Mouse (Mus musculus) cortical plate, adult 2 months (tissue): Measurements from ENCODE around the gene Spata31d1d. TPM values are rescaled to one million over a fixed set of nuclear protein-coding genes. Genes with fewer than 3 reads are reported as not detected.

Experiments used
- H3K27ac ChIP-seq: fragments of 200-500 bp; 2 replicates; pipeline ENCODE4 v1.5.1; 2012; ENCODE audit warnings: low read length, control low read depth, inconsistent platforms; ENCODE audit not compliant: insufficient read depth
- H3K4me1 ChIP-seq: fragments of 200-500 bp; 2 replicates; pipeline ENCODE4 v1.6.1; 2011; ENCODE audit warnings: low read length; ENCODE audit not compliant: control insufficient read depth, insufficient read depth
- H3K4me3 ChIP-seq: fragments of 200-500 bp; 2 replicates; pipeline ENCODE4 v1.5.1; 2011; ENCODE audit warnings: mild to moderate bottlenecking, low read length, control low read depth; ENCODE audit not compliant: insufficient read depth
- CTCF ChIP-seq: fragments of 200-500 bp; IDR thresholded peaks from 2 replicates; pipeline ENCODE4 v1.5.1; 2011; ENCODE audit warnings: mild to moderate bottlenecking, control low read depth, low read length; ENCODE audit not compliant: insufficient read depth; ENCODE audit errors: extremely low read depth
- POLR2A ChIP-seq: fragments of 200-500 bp; IDR thresholded peaks from 2 replicates; pipeline ENCODE4 v1.6.1; 2011; ENCODE audit warnings: mild to moderate bottlenecking, low read length, control low read depth; ENCODE audit not compliant: insufficient read depth; ENCODE audit errors: extremely low read depth
- polyA plus RNA-seq: library from polyadenylated mRNA; depleted of rRNA; stranded (reverse); fragments of >200 nt; gene quantifications from 2 replicates; pipeline ENCODE4 v1.2.3, GENCODE M21; 2012; rRNA removed

The Spata31d1d gene
- polyA plus RNA-seq, 1 experiment: 0.08 TPM

GRCm38 (mm10) chr13:59685236-59685635 is 46.3 kb downstream of the Spata31d1d start:
- no peak for TF ChIP-seq POLR2A
- no peak overlapping the region for H3K4me3 ChIP-seq
- no peaks in the 10 kb centered on the region for H3K4me1 ChIP-seq
- H3K27ac ChIP-seq: no peak overlapping the region

GRCm38 (mm10) chr13:59682629-59683028 is 48.9 kb downstream of the Spata31d1d start:
- H3K4me3 ChIP-seq: no peak overlapping the region
- TF ChIP-seq POLR2A: no peak
- TF ChIP-seq CTCF: no peak
- no peak overlapping the region for H3K27ac ChIP-seq
- no peaks in the 10 kb centered on the region for H3K4me1 ChIP-seq

DNA sequence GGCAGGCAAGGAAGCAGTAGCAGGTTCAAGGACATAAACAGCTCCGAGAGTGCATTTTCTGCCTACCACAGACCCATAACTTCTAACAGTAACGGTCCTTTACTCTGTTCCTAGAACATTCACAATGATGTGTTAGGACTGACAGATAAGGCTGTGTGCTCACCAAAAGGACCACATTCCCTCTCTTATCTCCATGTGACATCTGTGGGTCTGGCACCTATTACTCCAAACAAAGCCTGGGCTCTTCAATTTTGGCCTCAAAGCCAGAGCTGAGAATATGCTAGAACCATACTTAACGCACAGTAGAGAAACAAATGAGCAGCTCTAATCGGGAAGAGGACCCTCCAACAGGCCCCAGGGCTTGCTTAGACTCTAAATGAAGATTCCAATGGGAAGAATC is 51.6 kb downstream of the Spata31d1d start:
- Histone ChIP-seq H3K4me3 (no peak overlapping the region), H3K4me1 (no peaks in the 10 kb centered on the region), H3K27ac (no peak overlapping the region)
- TF ChIP-seq POLR2A (no peak), CTCF (no peak)

DNA sequence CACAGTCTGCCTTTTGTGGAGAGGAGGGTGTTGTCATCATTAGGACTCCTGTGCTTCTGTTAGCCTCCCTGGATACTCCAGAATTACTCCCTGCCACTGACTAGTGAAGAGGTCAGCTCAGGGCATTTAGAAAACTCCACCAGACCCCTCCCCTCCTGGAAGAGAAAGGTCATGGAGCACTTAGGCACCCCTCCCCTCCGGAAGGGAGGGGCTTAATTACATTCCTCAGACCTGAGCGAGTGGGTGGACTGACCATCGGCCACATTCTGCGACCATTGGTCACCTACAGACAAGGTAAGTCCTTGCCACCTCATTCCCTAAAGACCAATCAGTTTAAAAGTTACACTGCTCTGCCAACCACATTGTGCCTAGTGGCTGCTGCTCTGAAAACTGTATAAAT is 52.2 kb downstream of the Spata31d1d start:
- TF ChIP-seq CTCF (no peak), POLR2A (no peak)
- no peak overlapping the region for H3K27ac ChIP-seq
- H3K4me1 ChIP-seq: no peaks in the 10 kb centered on the region
- no peak overlapping the region for H3K4me3 ChIP-seq

GRCm38 (mm10) chr13:59676316-59677229 is 55.0 kb downstream of the Spata31d1d start:
- H3K27ac ChIP-seq: no peak overlapping the region
- TF ChIP-seq POLR2A (no peak), CTCF (no peak)

More at GRCm38 (mm10) chr13:59676316-59677229, 55.0 kb downstream of the Spata31d1d start:
- Histone ChIP-seq H3K4me3 (no peak overlapping the region; the same call in 1 of the 2 replicates), H3K4me1 (no peaks in the 10 kb centered on the region)

Other genes starting within 250 kb of the Spata31d1d start
- 105 and 106 TPM in 2 replicates for gene Agtpbp1, start 146.5 kb downstream of the Spata31d1d start, polyA plus RNA-seq
- gene Naa35, start 146.5 kb downstream of the Spata31d1d start, polyA plus RNA-seq: 78.4 and 79.8 TPM in 2 replicates
- 13.1 and 17.0 TPM in 2 replicates for gene Golm1, start 55.9 kb downstream of the Spata31d1d start, polyA plus RNA-seq
- not detected in 2 replicates for gene 4921517D22Rik, start 37.6 kb downstream of the Spata31d1d start, polyA plus RNA-seq
- 0.10 TPM in 1 of 2 replicates, not detected in the other for gene Spata31d1a, start 21.4 kb downstream of the Spata31d1d start, polyA plus RNA-seq
- gene Spata31d1b, start 19.5 kb downstream of the Spata31d1d start, polyA plus RNA-seq: 0.04 and 0.06 TPM in 2 replicates
- 0.34 and 0.56 TPM in 2 replicates for gene 1700014D04Rik, start 15.0 kb upstream of the Spata31d1d start, polyA plus RNA-seq
- 255 and 271 TPM in 2 replicates for gene Isca1, start 38.1 kb upstream of the Spata31d1d start, polyA plus RNA-seq
- gene Gm49354, start 50.5 kb upstream of the Spata31d1d start, polyA plus RNA-seq: not detected in 2 replicates
- 36.6 and 39.0 TPM in 2 replicates for gene Tut7, start 91.4 kb upstream of the Spata31d1d start, polyA plus RNA-seq